Mouse (Mus musculus): Measurements from ENCODE around the gene Msantd1. TPM values are rescaled to one million over a fixed set of nuclear protein-coding genes. Genes with fewer than 3 reads are reported as not detected.

Gene Msantd1
- polyA plus RNA-seq, 1 experiment from 2014 or later, result 0.60 TPM

Other genes with a start within 250 kb of the Msantd1 start
- 29.4 and 32.5 TPM in 2 replicates for gene Nop14, start 247.9 kb upstream of the Msantd1 start, polyA plus RNA-seq (2015; fragmentation: Nextera tagmentation; extraction: Ambion mirVana)
- gene Grk4, start 247.6 kb upstream of the Msantd1 start, polyA plus RNA-seq (2015; fragmentation: Nextera tagmentation; extraction: Ambion mirVana), result 4.1 and 5.0 TPM in 2 replicates
- 15.5 and 15.6 TPM in 2 replicates for gene Htt, start 146.3 kb upstream of the Msantd1 start, polyA plus RNA-seq (2015; fragmentation: Nextera tagmentation; extraction: Ambion mirVana)
- 48.9 and 50.7 TPM in 2 replicates for gene Rgs12, start 41.4 kb downstream of the Msantd1 start, polyA plus RNA-seq (2015; fragmentation: Nextera tagmentation; extraction: Ambion mirVana)
- 1.4 and 3.1 TPM in 2 replicates for gene Hgfac, start 133.5 kb downstream of the Msantd1 start, polyA plus RNA-seq (2015; fragmentation: Nextera tagmentation; extraction: Ambion mirVana)
- gene Dok7, start 148.8 kb downstream of the Msantd1 start, polyA plus RNA-seq (2015; fragmentation: Nextera tagmentation; extraction: Ambion mirVana), result 1.1 and 1.7 TPM in 2 replicates
- 109 and 145 TPM in 2 replicates for gene Lrpap1, start 197.8 kb downstream of the Msantd1 start, polyA plus RNA-seq (2015; fragmentation: Nextera tagmentation; extraction: Ambion mirVana)

Measured in embryonic facial prominence, embryonic 13.5 days (tissue).